Mouse (Mus musculus) MN1 (cell line): ENCODE results near the gene Krt42.
A peak's percentile ranks its signal among the peaks of the same experiment; 100 is the strongest.
"Not testable (repeated sequence)": the region's sequence is repeated elsewhere in the genome, so short reads cannot be mapped to it uniquely, and the experiment has no call there.

ENCODE experiments used
- DNase-seq: peaks from one replicate; pipeline ENCODE4 v3.0.0-alpha.2; 2016; ENCODE audit warnings: low spot score

Krt42 gene

GRCm38 (mm10) chr11:100269821-100270332 is at the start of gene Krt42:
TSS of gene Krt42 (minus strand) at chr11:100269871.
- DNase-seq: no peak

- DNase-seq: no peak
Measured at GRCm38 (mm10) chr11:100318529-100319451, 49.1 kb upstream of the Krt42 start.

- DNase-seq: no peak
Measured at GRCm38 (mm10) chr11:100317826-100318380, 48.2 kb upstream of the Krt42 start.

DNA sequence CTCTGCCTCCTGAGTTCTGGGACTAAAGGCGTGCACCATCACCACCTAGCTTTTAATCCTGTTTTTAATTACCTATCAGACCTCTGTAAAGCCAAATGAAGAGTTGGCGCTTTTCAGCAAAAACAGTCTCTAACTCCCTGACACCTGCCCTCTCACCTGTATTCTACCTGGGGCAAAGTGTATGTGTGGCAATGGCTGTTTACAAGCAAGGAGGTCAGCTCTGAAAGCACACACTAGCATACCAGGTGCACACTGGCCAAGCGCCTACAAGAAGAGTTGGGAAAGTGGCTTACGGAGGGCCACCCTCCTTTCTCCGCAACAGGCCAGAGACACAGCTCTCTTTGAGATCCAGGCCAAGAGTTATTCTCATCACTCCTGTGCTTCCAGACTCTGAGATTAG is 45.8 kb upstream of the Krt42 start:
- DNase-seq: no peak

DNA sequence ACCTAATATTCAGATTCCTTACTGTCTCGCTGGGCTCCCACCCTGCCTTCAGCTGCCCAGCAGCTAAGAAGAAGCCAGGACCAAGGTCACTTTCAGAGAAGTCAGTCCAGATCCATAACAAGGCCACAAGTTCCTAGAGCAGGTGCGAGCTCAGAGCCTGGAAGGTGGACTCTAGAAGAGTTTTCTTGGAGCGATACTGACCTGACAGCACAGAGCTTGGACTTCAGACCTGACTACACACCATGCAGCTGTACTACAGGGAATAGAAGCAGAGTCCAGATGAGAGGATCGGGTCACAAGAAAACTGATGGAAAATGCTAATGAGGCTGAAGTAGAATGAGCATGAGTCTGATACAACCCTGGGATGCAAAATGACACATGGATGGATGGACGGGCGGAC is 43.8 kb upstream of the Krt42 start:
- DNase-seq: no peak

DNA sequence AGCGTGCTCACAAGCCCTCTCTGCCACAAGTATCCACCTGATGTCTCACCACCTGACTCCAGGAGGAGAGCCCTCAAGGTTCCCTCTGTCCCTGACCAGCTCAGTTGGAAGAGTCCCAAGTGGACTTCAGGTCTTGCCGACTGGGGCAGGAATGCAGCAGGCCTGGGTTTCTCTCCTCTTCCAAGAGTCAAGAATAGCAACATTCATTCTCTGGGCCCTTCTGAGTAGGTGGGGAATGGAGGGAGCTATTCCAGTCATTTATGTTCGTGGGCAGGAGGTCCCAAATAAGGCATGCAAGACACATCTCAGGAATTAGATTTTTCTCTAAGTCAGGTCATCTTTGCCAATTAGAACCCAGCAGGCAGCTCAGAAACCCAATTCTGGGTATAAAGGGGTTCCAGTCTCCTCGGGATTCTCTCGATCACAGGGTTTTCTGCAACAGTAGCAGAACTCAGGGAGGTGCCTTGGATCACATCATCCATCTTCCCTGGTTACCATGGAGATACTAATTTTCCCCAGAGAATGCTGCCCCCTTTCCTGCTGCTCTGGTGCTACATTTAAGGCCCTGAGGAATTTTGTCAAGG is 42.5 kb upstream of the Krt42 start:
- no peak for DNase-seq

GRCm38 (mm10) chr11:100311656-100312055 is 42.0 kb upstream of the Krt42 start:
- no peak for DNase-seq

DNA sequence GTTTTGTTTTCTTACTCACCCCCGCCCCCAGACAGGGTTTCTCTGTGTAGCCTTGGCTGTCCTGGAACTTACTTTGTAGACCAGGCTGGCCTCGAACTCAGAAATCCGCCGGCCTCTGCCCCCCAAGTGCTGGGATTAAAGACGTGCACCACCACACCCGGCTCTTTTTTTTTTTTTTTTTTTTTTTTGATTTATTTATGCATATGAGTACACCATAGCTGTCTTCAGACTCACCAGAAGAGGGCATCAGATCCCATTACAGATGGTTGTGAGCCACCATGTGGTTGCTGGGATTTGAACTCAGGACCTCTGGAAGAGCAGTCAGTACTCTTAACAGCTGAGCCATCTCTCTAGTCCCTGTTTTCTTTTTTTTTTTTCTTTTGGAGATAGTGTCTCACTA is 39.0 kb upstream of the Krt42 start:
- not testable (repeated sequence) for DNase-seq

- no peak for DNase-seq
Measured at GRCm38 (mm10) chr11:100307900-100308299, 38.2 kb upstream of the Krt42 start.

DNA sequence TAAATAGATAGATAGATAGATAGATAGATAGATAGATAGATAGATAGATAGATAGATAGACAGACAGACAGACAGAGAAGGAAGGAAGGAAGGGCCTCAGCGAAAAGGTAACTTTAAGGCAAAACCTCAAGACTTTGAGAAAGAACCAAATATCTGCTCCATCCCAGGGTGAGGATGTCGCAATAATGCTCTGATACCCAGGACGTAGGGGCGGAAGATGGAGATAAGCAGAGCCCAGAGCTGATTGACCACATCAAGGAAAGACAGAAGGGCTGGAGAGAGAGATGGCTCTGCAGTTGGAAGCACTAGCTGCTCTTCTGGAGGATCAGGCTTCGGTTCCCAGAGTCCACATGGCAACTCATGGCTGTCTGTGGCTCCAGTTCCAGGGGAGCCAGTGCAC is 31.6 kb upstream of the Krt42 start:
- DNase-seq: no peak

- peak; percentile 36 for DNase-seq
Measured at GRCm38 (mm10) chr11:100300293-100300692, 30.6 kb upstream of the Krt42 start.

DNA sequence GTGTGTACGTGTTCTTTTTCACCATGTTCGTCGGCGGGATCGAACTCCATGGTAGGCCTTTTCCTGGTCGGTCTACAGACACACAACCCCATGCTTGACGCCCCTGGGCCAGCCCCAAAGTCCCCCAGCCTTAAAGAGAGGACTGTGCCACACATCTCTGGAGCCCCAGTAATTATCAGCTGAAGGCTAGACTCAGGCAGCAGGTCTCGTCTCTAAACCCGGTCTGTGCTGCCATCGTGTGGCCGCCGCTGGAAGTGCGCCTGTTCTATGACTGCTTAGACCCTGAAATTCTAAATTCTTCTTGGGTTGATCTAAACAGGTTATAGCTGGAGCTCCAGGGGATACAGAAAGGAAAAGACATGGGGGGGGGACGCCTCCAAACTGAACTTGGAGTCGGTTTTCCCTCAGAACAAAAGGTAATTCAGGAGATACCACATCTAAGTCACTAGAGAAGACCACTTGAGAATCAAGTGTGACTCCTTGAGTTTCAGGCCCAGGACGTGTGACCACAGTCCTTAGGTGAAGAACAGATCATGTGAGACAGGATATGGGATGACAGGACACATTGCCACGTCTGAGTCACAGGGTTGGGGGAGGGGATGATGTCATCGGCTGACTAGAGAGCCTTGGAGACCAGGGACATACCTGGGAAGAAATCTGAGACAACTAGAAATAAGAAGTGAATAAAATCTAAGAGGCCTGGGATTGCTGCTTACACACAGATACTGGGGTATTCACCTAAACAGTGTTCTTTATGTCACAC is 28.8 kb upstream of the Krt42 start:
- DNase-seq: peak; percentile 65

GRCm38 (mm10) chr11:100297801-100298200 is 28.1 kb upstream of the Krt42 start:
- no peak for DNase-seq

DNA sequence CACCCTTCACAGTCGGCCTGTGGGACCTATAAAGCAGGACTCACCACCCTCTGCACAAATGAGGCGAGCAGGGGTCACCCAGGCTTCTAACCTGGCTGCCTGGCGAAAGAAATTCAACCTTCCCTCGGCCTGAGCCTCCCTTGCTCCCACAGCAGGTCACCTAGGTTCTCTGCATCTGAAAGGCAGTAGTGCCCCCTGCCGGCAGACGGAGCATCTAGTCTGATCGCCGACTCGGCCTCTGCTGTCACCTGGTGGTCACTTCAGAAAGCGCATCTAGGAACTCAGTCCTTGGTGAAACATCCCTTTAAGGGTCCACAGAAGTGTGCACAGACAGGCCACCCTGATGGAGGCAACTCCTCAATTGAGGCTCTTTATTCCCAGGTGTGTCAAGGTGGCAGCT is 25.6 kb upstream of the Krt42 start:
- DNase-seq: peak; percentile 72

- no peak for DNase-seq
Measured at GRCm38 (mm10) chr11:100292884-100293283, 23.2 kb upstream of the Krt42 start.

DNA sequence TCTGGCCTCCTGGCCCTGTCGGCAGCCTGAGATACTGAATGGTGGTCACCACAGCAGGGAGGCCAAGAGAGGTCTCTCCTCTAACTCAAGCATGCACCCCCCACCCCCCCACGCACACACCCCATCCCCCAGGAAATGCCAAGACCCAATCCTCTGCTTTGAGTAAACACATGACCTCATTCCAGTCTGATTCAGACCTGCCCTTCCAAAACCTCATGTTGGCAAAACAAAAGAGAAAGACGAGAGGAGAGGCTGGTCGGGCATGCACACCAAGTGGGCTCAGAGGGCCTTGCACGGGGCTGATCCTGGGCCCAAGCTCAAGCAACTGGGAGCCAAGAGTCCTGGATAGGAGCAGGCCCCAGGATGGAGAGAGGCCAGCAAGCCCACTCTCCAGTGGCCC is 20.6 kb upstream of the Krt42 start:
- no peak for DNase-seq

- no peak for DNase-seq
Measured at GRCm38 (mm10) chr11:100288942-100289341, 19.3 kb upstream of the Krt42 start.

- DNase-seq: no peak
Measured at GRCm38 (mm10) chr11:100287024-100287423, 17.4 kb upstream of the Krt42 start.

DNA sequence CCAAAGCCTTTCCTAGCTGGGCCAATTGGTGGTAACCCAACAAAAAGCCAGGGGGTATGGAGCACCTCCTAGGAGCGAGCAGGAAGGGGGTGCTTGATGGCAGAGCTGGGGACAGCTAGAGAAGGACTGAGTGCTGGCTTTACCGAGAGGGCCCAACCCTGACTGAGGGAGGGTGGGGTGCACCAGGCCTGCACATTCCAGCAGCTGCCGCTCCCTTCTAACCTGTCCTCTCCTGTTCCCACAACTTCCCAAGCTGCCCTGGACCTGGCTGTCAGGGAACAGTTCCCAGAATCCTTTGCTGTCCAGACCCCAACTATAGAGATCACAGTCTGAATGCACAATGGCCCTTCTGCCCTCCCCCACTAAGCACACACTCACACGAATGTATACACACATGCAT is 15.3 kb upstream of the Krt42 start:
- DNase-seq: no peak

GRCm38 (mm10) chr11:100282549-100282948 is 12.9 kb upstream of the Krt42 start:
- peak; percentile 35 for DNase-seq

DNA sequence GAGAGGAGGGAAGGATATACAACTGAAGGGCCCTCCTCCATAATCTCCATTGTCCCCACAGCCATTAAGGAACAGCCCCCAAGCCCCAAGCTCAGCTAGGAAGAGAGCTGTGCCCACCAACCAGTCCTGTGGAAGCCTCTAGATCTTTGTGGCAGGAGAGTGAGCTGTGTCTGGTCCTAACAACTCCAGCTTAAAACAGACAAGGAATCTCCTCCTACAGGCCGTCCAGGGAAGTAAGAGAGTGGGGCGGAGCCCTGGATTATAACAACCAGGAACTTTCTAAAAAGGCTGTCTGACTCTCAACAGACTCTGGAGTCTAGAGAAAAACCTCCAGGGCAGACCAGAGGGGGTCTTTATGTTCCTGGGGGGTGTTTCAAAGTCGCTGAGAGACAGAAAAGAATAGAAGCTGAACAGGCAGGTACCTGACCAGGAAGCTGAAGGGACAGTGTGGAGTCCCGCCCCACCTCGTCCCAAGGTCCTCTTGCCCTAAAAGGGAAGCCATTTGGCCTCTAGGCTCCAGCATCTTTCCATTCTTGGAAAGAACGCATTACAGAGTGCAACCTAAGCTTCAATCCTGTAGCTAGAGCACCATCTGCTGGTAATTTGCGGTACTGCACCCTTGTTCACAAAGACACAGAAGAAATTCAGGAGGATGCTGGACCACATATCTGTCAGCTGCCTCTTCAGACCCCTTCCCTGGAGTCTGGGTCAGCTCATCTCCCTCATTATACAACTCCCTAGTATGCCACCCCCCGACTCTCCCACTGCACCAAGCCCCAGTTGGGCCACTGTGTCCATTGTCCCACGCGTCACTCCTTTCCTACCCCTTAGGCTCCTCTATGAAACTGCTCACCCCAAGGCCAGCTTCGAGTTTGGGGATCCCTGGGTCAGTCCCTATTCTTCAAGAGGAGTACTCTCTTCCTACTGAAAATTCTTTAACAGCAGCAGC is 12.2 kb upstream of the Krt42 start:
- peak; percentile 75 for DNase-seq
